8 mouse cellular contexts compared by ENCODE assay signal in genomic region chr7:127929923-127930322, GRCm38 (mm10). TPM values are rescaled to one million over a fixed set of nuclear protein-coding genes. Genes with fewer than 3 reads are reported as not detected.
DNase-seq lines count a peak whose midpoint lies in the region; ATAC-seq lines count a peak whose summit lies in the region.

Gene Prss8 (minus strand): TSS chr7:127930104.

- peak within 1 kb of the TSS; percentile 40 for H3K4me3 ChIP-seq in heart, embryonic 13.5 days
- H3K4me3 ChIP-seq in embryonic facial prominence, embryonic 12.5 days: peak within 1 kb of the TSS; percentile 34

- peaks cover 34% of the 10 kb centered on the region for H3K4me1 ChIP-seq in heart, embryonic 13.5 days
- H3K4me1 ChIP-seq in embryonic facial prominence, embryonic 12.5 days: peaks cover 36% of the 10 kb centered on the region

- WGBS in heart, embryonic 13.5 days: 11% methylated on average over 6 of the region's 6 CpGs
- WGBS in embryonic facial prominence, embryonic 12.5 days: 9% methylated on average over 6 of the region's 6 CpGs

- no peaks in the 10 kb centered on the region for H3K9me3 ChIP-seq in heart, embryonic 13.5 days
- H3K9me3 ChIP-seq in embryonic facial prominence, embryonic 12.5 days: no peaks in the 10 kb centered on the region

- peaks cover 21% of the 10 kb centered on the region for H3K36me3 ChIP-seq in heart, embryonic 13.5 days
- H3K36me3 ChIP-seq in embryonic facial prominence, embryonic 12.5 days: peaks cover 22% of the 10 kb centered on the region; the same call in 1 of the 2 replicates

- H3K9ac ChIP-seq in heart, embryonic 13.5 days: peak within 1 kb of the TSS; percentile 61
- peak within 1 kb of the TSS; percentile 31 for H3K9ac ChIP-seq in embryonic facial prominence, embryonic 12.5 days

- peaks cover 29% of the 10 kb centered on the region for H3K27me3 ChIP-seq in heart, embryonic 13.5 days (replicated peaks)
- H3K27me3 ChIP-seq in embryonic facial prominence, embryonic 12.5 days: peaks cover 31% of the 10 kb centered on the region

- DNase-seq in heart, adult 18-20 months: no peak
- peak; percentile 92 for DNase-seq in kidney, postnatal 14 days
- peak; percentile 83 for DNase-seq in lung, postnatal 10 days
- no peak for DNase-seq in thymus, postnatal 4 days
- DNase-seq in adrenal gland, postnatal 14 days: no peak

- peak within 1 kb of the TSS; percentile 62 for H3K4me2 ChIP-seq in heart, embryonic 13.5 days
- peak within 1 kb of the TSS; percentile 46 for H3K4me2 ChIP-seq in embryonic facial prominence, embryonic 12.5 days (replicated peaks)

- no peak for ATAC-seq in heart, embryonic 13.5 days (ENCODE audit: extremely low read depth, insufficient number of reproducible peaks, low FRiP score, low TSS enrichment)
- ATAC-seq in embryonic facial prominence, embryonic 12.5 days (ENCODE audit: insufficient number of reproducible peaks, insufficient read depth, low FRiP score, low TSS enrichment): no peak
- no peak for ATAC-seq in activated CD4-positive, CD25-positive, alpha-beta regulatory T cell, adult 4 months

- H3K27ac ChIP-seq in heart, embryonic 13.5 days (replicated peaks): no peak within 1 kb of the TSS
- H3K27ac ChIP-seq in embryonic facial prominence, embryonic 12.5 days: no peak within 1 kb of the TSS

RNA-seq across cellular contexts. Expression of gene Prss8, which starts in this region (rescaled TPM):
- polyA plus RNA-seq in heart, embryonic 13.5 days (2015; fragmentation: Nextera tagmentation; extraction: Ambion mirVana): 1.6 and 1.8 TPM in 2 replicates
- total RNA-seq in heart, adult 18-20 months (2021): under 1 TPM in 1 of 2 experiments, not detected in 1; 0.26 TPM
- 8.3 and 8.4 TPM in 2 replicates for polyA plus RNA-seq in embryonic facial prominence, embryonic 12.5 days (2016; fragmentation: Nextera tagmentation; extraction: Ambion mirVana)
- polyA plus RNA-seq in activated CD4-positive, CD25-positive, alpha-beta regulatory T cell, adult 4 months (2017; shearing (Covaris generic)): not detected
- 0.22 and 0.30 TPM in 2 replicates for total RNA-seq in adrenal gland, postnatal 14 days (2021)

Comparison
In these comparisons a context has a peak if more than half of its experiments do, and no peak if none do; other contexts are left out.
1. DNase-seq: peak in kidney, postnatal 14 days (single experiment) and lung, postnatal 10 days (single experiment); none in heart, adult 18-20 months (0 of 2), thymus, postnatal 4 days (single experiment) and adrenal gland, postnatal 14 days (single experiment).